Mouse (Mus musculus) spleen, postnatal 14 days (tissue): Measurements from ENCODE around the gene Hormad2.

Experiments
- DNase-seq, 2 experiments: peaks; one replicate each; pipeline ENCODE4 v3.0.0; 2021 to 2022; ENCODE audit warnings: low spot score in 2 of 2

Gene Hormad2

DNA sequence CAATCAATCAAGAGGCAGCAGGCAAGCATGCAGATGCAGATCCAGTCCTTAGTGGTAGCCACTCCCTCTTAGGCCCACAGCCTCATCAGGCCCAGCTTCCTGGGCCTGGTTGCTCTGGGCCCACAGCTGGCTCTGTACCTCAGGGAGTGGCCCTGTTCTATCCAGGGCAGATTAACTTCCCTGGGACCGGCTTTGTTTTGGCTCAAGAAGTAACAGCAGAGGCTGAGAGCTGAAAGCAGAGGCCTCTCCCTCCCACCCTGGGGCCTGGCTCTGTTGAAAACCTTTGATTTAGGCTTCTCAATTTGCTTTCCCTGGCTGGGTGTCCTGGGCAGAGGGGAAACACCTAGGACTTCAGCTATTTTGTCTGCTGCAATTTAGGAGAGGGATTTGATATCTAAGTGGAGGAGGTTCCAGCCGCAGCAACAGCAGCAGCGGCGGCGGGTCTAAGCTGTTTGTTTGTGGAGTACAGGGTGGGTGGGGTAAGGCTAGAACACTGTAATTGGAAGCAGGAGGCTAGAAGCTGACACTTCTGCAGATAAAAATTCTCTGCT, 138.5 kb downstream of the Hormad2 start:
- no peak for DNase-seq

GRCm38 (mm10) chr11:4300683-4301082, 140.2 kb downstream of the Hormad2 start:
- no peak for DNase-seq

GRCm38 (mm10) chr11:4299735-4300474, 141.0 kb downstream of the Hormad2 start:
- no peak for DNase-seq

DNA sequence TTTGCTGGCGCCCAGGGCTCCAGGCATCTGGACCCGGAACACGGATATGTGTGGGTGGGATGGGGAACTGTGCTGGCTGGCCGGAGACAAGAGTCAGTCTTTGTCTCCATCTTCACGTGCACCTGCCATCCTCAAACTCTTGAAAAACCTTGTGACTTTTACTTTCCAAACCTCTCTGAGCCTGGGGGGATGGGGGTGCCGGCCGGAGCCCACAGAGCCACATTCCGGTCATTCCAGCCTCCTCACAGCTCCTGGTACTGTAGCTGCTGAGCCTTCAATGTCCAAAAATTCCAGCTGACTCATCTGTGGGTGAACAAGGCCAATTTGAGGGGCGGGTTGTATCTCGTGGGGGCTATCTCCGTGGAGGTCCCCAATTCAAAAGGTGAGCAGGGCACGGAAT, 141.7 kb downstream of the Hormad2 start:
- DNase-seq: no peak

DNA sequence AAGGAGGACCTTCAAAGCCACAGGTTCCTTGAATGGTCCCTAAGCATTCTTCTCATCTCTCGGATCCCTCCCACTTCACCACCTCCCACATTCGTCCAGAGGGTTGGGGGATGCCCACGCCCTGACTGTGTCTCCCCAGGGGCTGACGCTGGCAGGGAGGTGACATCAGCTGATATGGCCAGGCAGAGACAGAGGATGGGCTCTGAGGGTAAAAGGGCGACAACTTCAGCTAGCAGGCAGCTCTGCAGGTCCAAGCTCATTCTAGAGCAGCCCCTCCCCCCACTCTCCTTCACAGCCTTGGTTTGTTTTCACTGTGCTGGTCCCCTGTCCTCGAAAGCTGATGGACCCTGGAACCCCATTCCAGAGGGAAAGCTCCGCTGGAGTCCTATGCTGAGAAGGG, 142.3 kb downstream of the Hormad2 start:
- DNase-seq: no peak

- no peak for DNase-seq
These were observed 143.2 kb downstream of the Hormad2 start for GRCm38 (mm10) chr11:4297753-4298152.

DNA sequence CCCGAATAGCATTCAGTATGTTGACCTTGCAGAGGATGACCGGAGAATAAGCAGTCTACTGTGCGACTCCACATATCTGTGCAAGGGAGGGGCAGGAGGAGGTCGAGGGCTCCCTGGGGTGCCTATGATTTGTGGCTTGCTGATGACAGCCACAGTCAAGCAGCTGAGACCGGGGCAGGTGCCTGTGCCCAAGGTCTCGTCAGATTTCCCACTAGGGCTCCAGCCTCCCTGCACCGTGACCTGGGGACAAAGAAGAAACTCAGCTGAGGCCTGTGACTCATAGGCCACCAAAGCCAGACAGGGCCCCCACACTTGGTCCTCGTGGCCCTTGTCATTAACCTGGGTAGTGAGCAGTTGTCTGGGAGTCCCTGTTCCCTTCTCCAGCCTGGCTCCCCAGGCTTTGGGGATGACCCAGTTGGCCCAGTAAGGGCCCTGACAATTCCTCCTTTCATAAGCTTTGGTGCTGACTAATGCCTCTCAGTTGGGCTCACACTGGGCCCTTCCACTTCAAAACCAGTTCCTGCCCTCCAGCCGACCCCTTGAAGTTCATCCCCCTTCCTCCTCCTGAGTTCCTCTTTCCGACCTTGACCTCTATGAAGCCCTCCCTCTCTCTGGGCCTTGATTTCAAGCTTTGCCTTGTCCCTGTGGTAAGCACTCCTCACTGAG, 144.2 kb downstream of the Hormad2 start:
- DNase-seq: no peak
